Mouse (Mus musculus) myocyte (in vitro differentiated cells): ENCODE measurements around the gene Krtap7-1.

ENCODE experiments used
- POLR2A ChIP-seq: IDR thresholded peaks from one replicate; pipeline ENCODE4 v1.6.1; 2011; ENCODE audit warnings: low read depth, mild to moderate bottlenecking, control low read depth, moderate library complexity; ENCODE audit not compliant: insufficient read length
- POLR2AphosphoS2 ChIP-seq: IDR thresholded peaks from one replicate; pipeline ENCODE4 v1.6.1; 2011; ENCODE audit warnings: low read depth, control low read depth; ENCODE audit not compliant: insufficient read length
- USF1 ChIP-seq: IDR thresholded peaks from one replicate; pipeline ENCODE4 v1.6.1; 2011; ENCODE audit warnings: low read depth, mild to moderate bottlenecking, control low read depth, moderate library complexity

DNA sequence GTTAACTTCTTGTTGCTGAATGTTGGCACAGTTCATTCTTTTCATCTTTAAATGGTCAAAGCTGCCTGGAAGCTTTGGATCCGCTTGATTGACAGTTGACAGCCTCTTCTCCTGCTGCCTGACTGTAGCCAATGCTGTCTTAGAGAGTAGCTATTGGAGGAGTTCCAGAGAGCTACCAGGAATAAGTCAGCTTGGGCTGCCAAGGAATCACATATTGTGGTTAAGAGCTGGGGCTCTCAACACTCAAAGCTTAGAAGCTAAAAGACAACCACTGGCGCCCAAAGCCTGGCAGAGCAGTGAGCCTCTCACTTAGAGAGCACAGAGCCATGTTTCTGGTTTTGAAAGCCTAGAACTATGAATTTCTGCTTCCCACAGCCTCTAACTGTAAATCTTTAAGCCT lies 12.4 kb upstream of the Krtap7-1 start:
- no peak for TF ChIP-seq POLR2A
- TF ChIP-seq POLR2AphosphoS2, result no peak
- TF ChIP-seq USF1, result no peak
